Mouse (Mus musculus) CH12F3 (cell line): ENCODE results near the gene S1pr3.

Experiments used
- in situ Hi-C: fragments of 300-500 bp; cut with MboI; formaldehyde crosslinking; loops from 2 replicates; pipeline ENCODE4 v1.14.3; 2020; ENCODE audit warnings: low sequenced_read_pairs

Gene S1pr3

DNA sequence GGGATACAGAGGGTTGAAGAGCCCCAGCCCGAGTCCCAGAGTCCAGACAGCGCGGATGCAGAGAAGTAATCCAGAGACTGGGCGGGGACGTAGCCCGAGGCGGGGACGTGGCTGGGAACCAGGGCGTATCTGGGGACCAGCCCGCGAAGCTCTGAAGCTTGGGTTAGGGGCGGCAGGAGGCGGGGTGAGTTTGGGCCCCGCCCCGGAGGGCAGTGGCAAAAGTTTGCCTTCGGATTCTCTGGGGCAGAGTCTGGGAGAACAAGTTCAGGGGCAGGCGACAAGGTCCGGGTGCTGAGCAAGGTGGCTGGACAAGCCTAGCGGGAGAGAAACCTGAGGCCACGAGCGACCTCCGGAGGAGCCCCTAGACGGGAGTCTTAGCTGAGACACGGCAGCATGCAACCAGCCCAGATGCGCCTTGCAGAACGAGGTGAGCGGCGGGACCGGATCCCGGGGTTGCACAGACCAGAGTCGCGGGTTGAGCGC lies at the start of gene S1pr3:
Gene S1pr3 (plus strand): TSS at position 121 of the 483 bp plus-strand sequence.
- in situ Hi-C loops: loop anchor here (25.0 kb wide), 1 partner anchor 296 kb away; the partner anchor contains the start of gene Spin1

DNA sequence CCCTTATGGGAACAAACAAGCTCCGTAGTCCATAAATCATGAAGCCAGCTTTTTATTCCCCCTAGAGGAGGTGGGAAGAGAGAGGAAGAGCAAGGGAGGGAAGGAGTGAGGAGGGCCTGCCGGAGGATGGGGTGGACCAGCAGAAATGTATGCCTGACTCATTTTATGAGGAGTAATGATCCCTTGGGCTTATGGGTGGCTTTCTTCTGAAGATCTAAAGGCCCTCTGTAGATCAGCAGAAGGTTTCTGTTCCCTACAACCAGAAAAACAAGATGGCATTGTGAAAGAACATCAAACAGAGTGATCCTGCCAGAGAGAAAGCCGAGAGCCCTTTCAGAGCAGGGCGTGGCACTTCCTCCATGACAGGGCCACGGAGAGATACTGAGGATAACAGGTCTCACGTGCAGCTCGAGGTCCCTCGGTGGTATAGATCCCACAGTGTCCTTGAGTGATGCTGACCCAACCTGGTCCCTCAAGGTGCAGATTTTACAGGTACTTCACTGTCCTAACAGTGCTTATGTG lies 47.9 kb upstream of the S1pr3 start:
- in situ Hi-C loops: no loop called here

DNA sequence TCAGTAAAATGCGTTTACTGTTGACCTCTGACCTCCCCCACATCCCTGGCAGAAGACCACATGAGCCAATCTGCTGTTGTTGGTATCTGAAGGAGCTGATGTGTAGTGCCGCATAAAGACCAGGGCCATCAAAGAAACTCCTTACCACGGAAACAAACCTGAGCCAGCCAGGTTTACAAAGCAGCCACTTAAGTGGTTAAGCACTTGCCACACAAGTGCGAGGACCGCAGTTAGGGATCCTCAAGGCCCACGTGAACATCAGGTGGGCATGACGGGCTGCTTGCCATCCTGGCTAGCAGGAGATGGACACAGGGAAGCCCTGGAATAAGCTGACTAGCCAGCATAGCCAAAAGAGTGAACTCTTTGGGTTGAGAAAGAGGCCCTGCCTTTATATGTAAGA lies 45.0 kb upstream of the S1pr3 start:
- in situ Hi-C loops: no loop called here

DNA sequence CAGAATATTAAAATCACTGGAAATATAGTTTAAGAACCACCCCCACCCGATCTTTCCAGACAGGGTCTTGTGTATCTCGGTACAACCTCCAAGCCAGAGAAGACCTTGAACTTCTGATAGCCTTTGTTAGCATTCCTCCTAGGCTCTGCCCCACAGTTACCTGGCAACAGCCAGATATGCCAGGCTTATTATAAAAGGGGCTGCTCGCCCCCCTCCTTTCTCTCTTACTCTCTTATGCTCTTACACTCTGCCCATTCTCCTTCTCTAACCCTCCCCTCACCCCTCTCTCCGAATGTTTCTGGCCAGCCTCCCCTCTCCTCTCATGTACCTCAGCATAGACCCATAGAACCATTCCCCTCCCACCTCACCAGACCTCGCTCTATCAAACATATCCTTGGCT lies 44.5 kb upstream of the S1pr3 start:
- in situ Hi-C loops: no loop called here

DNA sequence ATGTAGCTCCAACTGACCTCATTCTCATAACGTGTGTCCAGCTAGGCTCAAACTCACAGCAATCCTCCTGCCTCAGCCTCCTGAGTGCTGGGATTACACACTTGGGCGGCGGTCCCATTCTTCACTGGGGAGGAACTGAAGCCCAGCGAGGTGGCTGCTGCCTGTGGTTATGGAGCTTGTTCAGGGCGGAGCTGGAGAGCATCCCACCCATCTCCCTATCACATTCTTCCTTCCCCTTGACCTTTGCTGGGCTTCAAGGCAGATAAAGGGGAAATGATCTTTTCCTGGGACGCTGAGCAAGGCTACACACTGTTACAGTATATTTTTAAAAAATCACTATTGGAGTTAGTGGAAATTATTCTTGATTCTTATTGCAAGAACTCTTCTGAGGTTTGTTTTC lies 43.2 kb upstream of the S1pr3 start:
- in situ Hi-C loops: no loop called here

DNA sequence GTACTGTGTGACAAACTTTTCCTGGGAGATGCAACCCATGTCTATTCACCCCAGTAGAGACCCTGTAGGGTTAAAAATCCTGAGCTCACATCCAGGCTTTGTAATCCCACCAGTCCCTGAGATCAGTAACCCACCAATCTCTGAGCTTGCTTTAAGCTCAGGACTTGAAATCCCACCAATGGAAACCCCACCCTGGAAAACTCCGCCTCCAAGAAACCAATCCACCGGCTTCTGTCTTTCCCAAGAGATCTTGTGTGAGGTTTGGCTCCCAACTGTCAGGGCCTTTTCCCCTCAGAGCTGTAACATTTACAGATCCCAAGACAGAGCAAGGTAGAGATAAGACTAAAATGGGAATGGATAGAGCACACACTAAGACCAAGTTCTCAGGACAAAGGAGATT lies 40.1 kb upstream of the S1pr3 start:
- in situ Hi-C loops: no loop called here

DNA sequence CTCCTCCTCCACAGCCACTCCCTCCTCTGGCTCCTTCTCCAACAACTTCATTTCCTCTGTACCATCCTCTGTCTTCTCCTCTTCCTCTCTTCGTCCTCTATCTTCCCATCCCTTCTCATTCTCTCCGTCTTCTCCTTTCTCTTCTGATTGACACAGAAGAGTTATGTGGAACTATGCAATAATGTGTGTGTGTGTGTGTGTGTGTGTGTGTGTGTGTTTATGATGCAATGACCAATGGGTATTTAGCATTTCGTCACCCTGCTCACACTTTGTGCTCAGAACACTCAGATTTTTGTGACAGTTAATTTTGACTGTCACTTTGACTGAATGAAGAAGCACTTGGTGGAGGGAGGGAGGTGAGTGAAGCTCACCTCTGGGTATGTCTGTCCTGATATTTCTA lies 39.1 kb upstream of the S1pr3 start:
- in situ Hi-C loops: no loop called here

DNA sequence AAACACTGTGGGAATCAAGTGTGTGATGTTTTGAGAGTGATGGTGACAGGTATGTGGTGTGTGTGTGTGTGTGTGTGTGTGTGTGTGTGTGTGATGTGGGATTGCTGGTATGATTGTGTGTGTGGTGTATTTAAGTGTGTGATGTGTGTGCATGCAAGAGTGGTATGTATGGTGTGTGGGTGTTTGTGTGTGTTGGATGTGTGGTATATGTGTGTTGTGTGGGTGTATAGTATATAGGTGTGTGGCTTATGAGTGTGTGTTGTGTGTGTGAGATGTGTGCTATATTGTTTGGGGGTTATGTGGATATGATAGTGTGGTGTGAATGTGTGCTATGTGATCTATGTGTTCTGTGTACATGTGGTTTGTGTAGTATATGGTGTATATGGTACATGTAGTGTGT lies 35.4 kb upstream of the S1pr3 start:
- in situ Hi-C loops: no loop called here

DNA sequence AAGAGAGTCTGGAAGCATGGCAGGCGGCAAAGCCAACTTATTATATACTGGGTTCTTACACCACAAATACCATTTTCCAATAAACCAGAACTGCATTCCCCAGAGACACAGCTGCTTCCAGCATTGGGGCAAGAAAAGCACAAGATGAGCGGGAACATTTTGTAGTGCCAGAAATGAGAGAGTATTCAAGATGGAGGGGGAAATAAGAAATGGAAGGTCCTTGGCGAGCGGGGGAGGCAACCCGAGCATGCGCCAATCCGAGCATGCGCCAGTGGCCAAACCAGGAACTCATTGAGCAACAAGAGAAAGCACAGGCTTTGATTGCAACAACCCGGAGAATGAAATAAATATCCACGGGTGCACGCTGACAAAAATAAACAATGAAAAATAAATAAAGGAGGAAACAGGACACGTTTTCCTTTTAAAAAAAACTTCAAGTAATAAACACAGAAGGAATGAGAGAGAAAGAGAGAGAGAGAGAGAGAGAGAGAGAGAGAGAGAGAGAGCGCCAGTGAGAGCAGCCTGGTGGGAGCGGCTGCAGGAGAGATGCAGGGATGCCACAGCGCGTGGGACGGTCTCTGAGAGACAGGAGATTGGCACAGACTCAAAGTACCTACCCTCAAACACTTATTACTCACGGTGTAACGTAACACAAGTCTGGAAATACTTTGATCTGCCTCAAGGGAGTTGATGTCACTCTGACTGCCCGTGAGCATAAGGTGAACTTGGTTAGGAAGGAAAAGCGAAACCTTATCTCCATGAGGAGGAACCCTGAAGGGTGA lies 34.2 kb upstream of the S1pr3 start:
- in situ Hi-C loops: no loop called here

DNA sequence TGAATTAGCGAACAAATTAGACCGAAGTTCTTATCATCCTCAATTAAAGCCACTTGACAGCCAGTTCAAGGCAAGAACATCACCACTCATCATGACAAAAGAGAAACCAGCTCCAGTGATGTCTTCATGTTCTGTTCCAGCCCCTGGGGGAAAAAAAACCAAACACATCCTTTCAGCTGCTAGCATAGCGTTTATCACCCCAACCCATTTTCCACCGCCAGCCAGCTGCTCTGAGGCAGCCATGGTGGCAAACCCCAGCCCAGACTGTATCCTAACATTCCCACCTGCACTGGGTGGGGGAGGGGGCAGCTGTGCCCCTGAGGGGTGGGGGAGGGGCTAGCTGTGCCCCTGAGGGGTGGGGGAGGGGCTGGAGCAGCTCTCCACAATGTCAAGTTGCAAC lies 30.3 kb upstream of the S1pr3 start:
- in situ Hi-C loops: no loop called here

DNA sequence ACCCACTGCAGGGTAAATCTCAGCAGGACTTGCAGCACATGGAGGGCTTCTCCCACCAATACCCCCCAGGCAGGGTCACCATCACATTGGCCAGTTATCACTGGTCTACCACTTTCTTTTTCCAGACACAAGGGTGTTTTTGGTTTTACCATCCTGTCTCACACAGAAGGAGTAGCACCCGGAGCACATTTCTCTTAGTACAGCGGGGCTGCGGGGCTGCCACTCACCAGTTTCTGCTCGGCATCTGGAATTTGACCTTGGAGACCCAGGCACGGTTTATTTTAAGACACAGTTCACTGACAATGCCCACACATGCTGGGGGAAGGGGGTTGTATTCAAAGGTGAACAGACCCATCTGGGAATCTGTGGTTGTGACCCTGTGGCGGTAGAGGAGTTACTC lies 28.8 kb upstream of the S1pr3 start:
- in situ Hi-C loops: no loop called here

DNA sequence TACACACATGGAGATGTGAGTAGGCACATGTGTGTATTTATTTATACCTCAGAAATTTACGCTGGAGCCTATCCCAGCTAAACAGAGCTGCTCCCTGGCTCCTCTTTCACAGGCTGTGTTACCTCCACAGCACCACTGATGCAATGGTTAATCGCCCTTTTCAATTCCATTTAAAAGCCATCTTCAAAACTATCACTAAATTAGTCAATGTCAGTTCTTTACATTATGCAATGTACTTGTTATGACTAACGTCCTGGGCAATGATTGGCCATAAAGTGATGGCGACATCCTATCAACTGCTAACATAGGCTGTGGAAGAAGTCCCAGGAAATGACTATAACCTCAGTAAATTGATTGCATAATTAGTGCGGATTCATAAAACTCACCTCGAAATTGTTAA lies 26.9 kb upstream of the S1pr3 start:
- in situ Hi-C loops: no loop called here

DNA sequence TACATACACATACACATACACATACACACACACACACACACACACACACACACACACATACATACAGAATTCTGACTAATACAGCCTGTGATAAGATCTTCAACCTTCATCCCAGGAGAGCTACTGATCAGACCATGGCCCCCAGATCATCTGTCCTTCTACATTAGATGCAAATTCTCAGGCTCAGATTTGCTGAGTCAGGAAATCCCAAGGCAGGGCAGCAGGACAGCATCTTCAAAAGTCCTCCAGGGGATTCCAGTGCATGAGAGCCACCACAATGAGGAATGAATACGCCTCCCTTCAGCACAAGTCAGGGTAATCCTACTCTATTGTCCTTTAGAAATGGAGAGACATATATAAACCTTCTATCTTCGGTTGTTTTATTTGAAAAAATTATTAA lies 23.5 kb upstream of the S1pr3 start:
- in situ Hi-C loops: no loop called here

DNA sequence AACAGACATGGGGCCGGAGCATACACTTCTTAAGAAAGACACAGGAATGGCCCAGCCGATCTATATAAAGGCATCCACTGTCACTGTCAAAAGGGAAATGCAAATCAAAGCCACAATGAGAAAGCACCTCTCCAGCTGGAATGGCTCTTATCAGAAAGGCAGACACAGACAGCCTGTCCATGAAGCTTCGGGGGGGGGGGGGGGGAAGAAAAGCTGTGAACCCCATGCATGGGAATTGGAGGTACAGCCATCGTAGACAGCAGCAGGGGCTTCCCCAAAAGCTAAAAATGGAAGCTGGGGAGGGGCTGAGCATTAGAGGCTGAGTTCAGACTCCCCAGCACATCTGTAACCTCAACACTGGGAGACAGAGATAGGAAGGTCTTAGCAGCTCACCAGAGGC lies 20.5 kb upstream of the S1pr3 start:
- in situ Hi-C loops: no loop called here

DNA sequence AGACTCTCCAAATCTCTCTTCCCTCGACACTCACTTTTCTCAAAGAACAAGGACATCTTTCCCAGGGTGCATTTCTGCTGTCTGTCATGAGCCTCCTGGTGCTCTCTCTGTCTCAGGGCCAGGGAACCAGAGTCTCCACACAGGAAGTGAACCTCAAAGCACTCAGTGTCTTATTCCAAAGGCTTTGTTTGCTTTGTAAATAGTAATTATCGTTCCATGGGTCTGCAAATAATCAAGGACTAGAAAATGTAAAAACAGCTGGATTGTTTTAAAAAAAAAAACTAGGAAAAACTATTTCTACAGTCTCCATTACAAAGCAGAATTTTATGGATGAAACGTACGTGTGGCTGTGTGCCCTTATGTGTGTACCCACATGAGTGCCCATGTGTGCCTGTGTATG lies 18.0 kb upstream of the S1pr3 start:
- in situ Hi-C loops: no loop called here

DNA sequence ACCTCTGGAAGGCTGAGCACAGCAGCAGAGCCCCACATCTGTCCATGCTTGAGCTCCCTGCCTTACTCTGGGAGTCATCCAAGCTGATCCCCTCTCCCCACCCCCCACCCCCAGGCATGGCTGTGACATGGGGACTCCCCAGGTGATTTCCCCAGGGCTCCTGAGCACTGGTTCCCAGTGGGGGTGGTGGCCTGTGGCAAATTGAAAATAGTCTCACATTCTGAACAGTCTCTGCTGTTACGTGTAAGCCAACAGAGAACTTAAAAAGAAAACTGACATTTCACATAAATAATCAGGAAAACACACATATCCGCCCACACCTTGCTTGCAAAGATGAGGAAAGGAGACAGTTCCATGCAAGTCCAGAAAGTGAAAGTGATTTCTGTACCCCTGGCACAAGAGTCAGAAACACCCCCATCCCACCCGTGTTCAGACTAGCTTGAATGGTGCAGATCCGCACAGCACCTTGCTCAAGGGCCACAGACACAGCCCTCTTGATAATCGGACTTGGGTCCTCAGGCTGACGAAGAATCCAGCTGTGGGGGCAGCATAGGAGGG lies 17.0 kb upstream of the S1pr3 start:
- in situ Hi-C loops: no loop called here

DNA sequence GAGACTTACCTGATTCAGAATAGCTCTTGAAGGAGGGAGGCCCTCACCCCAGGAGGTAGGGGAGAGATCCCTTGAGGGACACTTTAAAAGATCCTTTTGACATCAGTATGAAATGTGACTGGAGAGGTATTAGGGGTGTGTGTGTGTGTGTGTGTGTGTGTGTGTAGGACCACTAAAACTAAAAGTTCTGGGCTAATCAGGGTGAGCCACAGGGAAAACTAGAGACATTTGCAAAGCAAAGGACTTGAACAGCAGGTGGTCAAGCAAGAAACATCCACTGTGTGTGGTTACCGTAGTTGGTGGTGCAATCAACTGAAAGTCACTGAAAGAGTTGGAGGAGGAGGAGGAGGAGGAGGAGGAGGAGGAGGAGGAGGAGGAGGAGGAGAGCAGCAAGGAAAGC lies 16.2 kb upstream of the S1pr3 start:
- in situ Hi-C loops: no loop called here

DNA sequence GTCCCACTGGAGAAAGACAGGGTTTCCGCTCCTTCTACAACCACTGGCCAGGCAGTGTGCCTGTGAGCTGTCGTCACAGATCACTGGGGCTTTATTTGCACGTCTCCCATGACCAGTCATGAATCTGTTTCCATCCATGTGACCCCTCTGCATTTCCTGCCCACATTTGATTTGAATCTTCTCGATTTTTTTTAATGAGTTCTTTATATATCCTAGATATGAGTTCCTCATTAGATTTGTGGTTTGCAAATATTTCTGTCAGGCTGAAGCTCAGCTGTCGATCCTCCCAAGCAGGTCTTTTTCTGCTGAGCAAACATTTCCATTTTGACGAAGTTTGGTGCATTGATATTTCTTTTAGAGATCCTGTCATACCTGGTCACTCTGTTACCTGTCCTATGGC lies 10.6 kb upstream of the S1pr3 start:
- in situ Hi-C loops: no loop called here

DNA sequence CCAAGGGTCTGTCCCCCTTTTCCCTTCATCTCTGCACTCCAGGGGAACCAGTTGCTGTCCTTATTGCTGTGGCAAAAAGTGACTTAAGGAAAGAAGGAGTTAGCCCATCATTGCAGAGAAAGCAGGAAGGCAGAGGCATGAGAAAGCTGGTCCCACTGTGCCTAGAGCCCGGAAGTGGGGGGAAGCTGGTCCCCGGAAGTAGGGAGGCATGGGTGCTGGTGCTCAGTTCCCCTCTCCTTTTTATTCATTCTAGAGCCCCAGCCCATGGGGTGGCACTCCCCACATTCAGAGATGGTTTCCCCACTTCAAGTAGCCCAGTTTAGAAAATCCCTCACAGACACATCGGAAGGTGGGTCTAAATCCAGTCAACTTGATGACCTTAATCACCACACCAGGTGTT lies 8.9 kb upstream of the S1pr3 start:
- in situ Hi-C loops: no loop called here

DNA sequence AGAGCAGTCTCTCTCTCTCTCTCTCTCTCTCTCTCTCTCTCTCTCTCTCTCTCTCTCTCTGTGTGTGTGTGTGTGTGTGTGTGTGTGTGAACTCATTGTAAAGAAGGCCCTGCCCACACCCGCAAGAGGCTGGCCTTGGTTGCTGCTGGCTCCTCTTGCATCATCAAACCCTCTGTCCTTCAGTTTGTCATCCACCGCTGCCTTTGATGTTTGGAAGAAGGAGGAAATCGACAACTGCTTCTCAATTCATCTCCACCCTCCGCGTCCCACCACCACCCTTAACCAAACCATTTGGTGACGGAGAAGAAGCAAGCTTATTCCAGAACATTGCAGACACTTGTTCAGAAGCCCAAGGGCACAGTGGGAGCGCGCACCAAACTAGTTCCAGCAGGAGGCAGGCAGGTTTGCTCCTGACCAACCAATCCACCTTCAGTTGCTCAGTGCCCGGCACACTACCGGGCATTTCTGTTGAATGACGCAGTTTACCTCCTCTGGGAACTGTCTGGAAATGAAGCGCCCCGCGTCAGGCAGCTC lies 8.2 kb upstream of the S1pr3 start:
- in situ Hi-C loops: loop anchor here (25.0 kb wide), 1 partner anchor 288 kb away; the partner anchor contains the start of gene Spin1

DNA sequence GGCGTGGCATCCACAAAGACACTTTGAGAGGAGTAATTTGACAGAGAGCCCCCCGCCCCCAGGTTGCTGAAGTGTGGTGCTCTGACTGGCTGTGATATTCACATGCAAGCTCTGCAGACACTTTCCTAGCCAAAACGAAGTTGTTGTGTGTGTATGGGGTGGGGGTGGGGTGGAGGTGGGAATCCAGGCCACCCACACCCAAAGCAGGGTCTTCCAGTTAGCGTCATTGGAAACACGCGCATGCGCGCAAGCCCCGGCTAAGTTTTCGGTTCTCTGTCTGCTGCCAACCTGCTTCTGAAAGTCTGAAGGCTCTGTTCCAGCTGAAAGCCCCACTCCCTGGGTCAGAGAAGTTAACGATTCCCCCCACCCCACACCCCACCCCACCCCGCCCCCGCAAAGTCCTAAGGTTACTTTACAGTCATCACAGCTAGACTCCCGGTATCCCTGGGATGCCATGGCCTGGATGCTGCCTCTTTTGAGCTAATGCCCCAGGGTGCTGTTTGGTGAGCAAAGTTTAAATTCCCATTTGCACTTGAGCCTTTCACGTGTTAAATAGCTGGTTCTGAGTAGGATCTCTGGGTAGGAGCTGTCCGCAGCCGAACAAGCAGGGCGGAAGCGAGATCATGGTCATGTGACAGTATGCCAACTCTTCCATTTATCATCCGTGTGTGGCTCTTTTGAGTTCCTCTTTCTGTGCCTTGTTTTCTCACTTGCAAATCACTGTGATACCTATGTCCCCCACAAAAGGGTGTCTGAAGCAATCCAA lies 7.5 kb upstream of the S1pr3 start:
- in situ Hi-C loops: loop anchor here (25.0 kb wide), 1 partner anchor 289 kb away; the partner anchor contains the start of gene Spin1
